Mouse (Mus musculus) megakaryocyte, embryonic 14.5 days (primary cell): ENCODE data around the gene Apol8. TPM values are rescaled to one million over a fixed set of nuclear protein-coding genes. Genes with fewer than 3 reads are reported as not detected.
"Not testable (repeated sequence)": the region's sequence is repeated elsewhere in the genome, so short reads cannot be mapped to it uniquely, and the experiment has no call there.

Experiments
- H3K27me3 ChIP-seq: replicated peaks from 2 replicates; pipeline ENCODE3; 2012; ENCODE audit warnings: inconsistent platforms
- H3K36me3 ChIP-seq: replicated peaks from 2 replicates; pipeline ENCODE3; 2012; ENCODE audit warnings: low read length, inconsistent platforms, mixed read lengths
- H3K4me1 ChIP-seq: 2 replicates; pipeline ENCODE4 v1.6.1; 2012; ENCODE audit warnings: inconsistent platforms
- H3K4me3 ChIP-seq: replicated peaks from 2 replicates; pipeline ENCODE3; 2012; ENCODE audit warnings: moderate library complexity, mild to moderate bottlenecking, inconsistent platforms
- H3K9me3 ChIP-seq: 2 replicates; pipeline ENCODE4 v1.6.1; 2012; ENCODE audit warnings: inconsistent platforms
- FLI1 ChIP-seq: IDR thresholded peaks from 2 replicates; pipeline ENCODE4 v1.6.1; 2012; ENCODE audit warnings: low read length, inconsistent platforms, mixed read lengths
- GATA1 ChIP-seq: IDR thresholded peaks from 3 replicates; pipeline ENCODE4 v1.6.1; 2012; ENCODE audit warnings: mixed read lengths, low read length, inconsistent platforms, borderline replicate concordance
- polyA plus RNA-seq: library from polyadenylated mRNA; stranded (reverse); fragments of >175 nt; gene quantifications from 2 replicates; pipeline ENCODE4 v1.2.3, GENCODE M21; 2012; ENCODE audit warnings: low replicate concordance; ENCODE audit not compliant: insufficient read depth

The Apol8 gene
- polyA plus RNA-seq, 1 experiment = 0.82 TPM

- Histone ChIP-seq H3K4me1 (peaks cover 42% of the 10 kb centered on the region), H3K9me3 (no peaks in the 10 kb centered on the region), H3K4me3 (no peak overlapping the region), H3K36me3 (peaks cover 27% of the 10 kb centered on the region), H3K27me3 (peaks cover 8% of the 10 kb centered on the region)
- TF ChIP-seq FLI1 (no peak), GATA1 (no peak)
Measured at GRCm38 (mm10) chr15:77756081-77756480, 722 bp downstream of the Apol8 start.

- H3K27me3 ChIP-seq = peaks cover 8% of the 10 kb centered on the region
- H3K4me1 ChIP-seq = peaks cover 39% of the 10 kb centered on the region
- TF ChIP-seq FLI1 (no peak), GATA1 (no peak)
- no peaks in the 10 kb centered on the region for H3K9me3 ChIP-seq
- H3K4me3 ChIP-seq = no peak overlapping the region
- H3K36me3 ChIP-seq = peaks cover 21% of the 10 kb centered on the region
Measured at GRCm38 (mm10) chr15:77755132-77755531, 1.7 kb downstream of the Apol8 start.

GRCm38 (mm10) chr15:77752443-77752842 is 4.4 kb downstream of the Apol8 start:
- peaks cover 38% of the 10 kb centered on the region for H3K4me1 ChIP-seq

GRCm38 (mm10) chr15:77750461-77750860 is 6.3 kb downstream of the Apol8 start:
- Histone ChIP-seq H3K4me1 (peaks cover 21% of the 10 kb centered on the region), H3K9me3 (peaks cover 15% of the 10 kb centered on the region), H3K27me3 (peaks cover 35% of the 10 kb centered on the region), H3K4me3 (no peak overlapping the region), H3K36me3 (peaks cover 27% of the 10 kb centered on the region)
- TF ChIP-seq FLI1 = no peak
- TF ChIP-seq GATA1 = no peak

More at GRCm38 (mm10) chr15:77752443-77752842, 4.4 kb downstream of the Apol8 start:
- Histone ChIP-seq H3K9me3 (peaks cover 15% of the 10 kb centered on the region), H3K36me3 (peaks cover 22% of the 10 kb centered on the region), H3K4me3 (no peak overlapping the region), H3K27me3 (peaks cover 21% of the 10 kb centered on the region)
- no peak for TF ChIP-seq GATA1
- no peak for TF ChIP-seq FLI1

GRCm38 (mm10) chr15:77749717-77750116 is 7.1 kb downstream of the Apol8 start:
- Histone ChIP-seq H3K36me3 (peaks cover 27% of the 10 kb centered on the region), H3K27me3 (peaks cover 39% of the 10 kb centered on the region), H3K4me1 (peaks cover 16% of the 10 kb centered on the region), H3K9me3 (peaks cover 15% of the 10 kb centered on the region), H3K4me3 (no peak overlapping the region)
- no peak for TF ChIP-seq GATA1
- no peak for TF ChIP-seq FLI1

- no peak for TF ChIP-seq GATA1
- TF ChIP-seq FLI1 = no peak
- Histone ChIP-seq H3K36me3 (peaks cover 27% of the 10 kb centered on the region), H3K4me3 (no peak overlapping the region), H3K27me3 (peaks cover 38% of the 10 kb centered on the region), H3K9me3 (peaks cover 15% of the 10 kb centered on the region), H3K4me1 (peaks cover 16% of the 10 kb centered on the region)
Measured at GRCm38 (mm10) chr15:77748414-77748813, 8.4 kb downstream of the Apol8 start.

- TF ChIP-seq GATA1 (no peak), FLI1 (no peak)
- peaks cover 5% of the 10 kb centered on the region for H3K4me1 ChIP-seq
- peaks cover 32% of the 10 kb centered on the region for H3K27me3 ChIP-seq
- peaks cover 19% of the 10 kb centered on the region for H3K9me3 ChIP-seq
- H3K36me3 ChIP-seq = peaks cover 27% of the 10 kb centered on the region
- H3K4me3 ChIP-seq = no peak overlapping the region
Measured at GRCm38 (mm10) chr15:77746326-77746725, 10.5 kb downstream of the Apol8 start.

GRCm38 (mm10) chr15:77745081-77745480 is 11.7 kb downstream of the Apol8 start:
- TF ChIP-seq GATA1 = no peak
- TF ChIP-seq FLI1 = no peak
- Histone ChIP-seq H3K4me3 (no peak overlapping the region), H3K36me3 (peaks cover 23% of the 10 kb centered on the region)

GRCm38 (mm10) chr15:77744632-77745031 is 12.2 kb downstream of the Apol8 start:
- H3K36me3 ChIP-seq = peaks cover 19% of the 10 kb centered on the region
- TF ChIP-seq GATA1 (no peak), FLI1 (no peak)
- H3K4me3 ChIP-seq = no peak overlapping the region
- peaks cover 29% of the 10 kb centered on the region for H3K27me3 ChIP-seq
- 0 out of 2 replicates have a peak, but pooled peaks cover 3% of the 10 kb centered on the region for H3K4me1 ChIP-seq
- H3K9me3 ChIP-seq = peaks cover 16% of the 10 kb centered on the region

More at GRCm38 (mm10) chr15:77745081-77745480, 11.7 kb downstream of the Apol8 start:
- Histone ChIP-seq H3K4me1 (0 out of 2 replicates have a peak, but pooled peaks cover 3% of the 10 kb centered on the region), H3K27me3 (peaks cover 32% of the 10 kb centered on the region), H3K9me3 (peaks cover 19% of the 10 kb centered on the region)

GRCm38 (mm10) chr15:77741556-77741955 is 15.2 kb downstream of the Apol8 start:
- H3K4me3 ChIP-seq, H3K9me3 ChIP-seq, H3K36me3 ChIP-seq, H3K4me1 ChIP-seq: not testable (repeated sequence)
- H3K27me3 ChIP-seq = peaks cover 16% of the 10 kb centered on the region

GRCm38 (mm10) chr15:77740511-77741297 is 16.1 kb downstream of the Apol8 start:
- H3K9me3 ChIP-seq = peaks cover 4% of the 10 kb centered on the region; the same call in 1 of the 2 replicates
- peaks cover 10% of the 10 kb centered on the region for H3K27me3 ChIP-seq
- no peaks in the 10 kb centered on the region for H3K36me3 ChIP-seq
- no peaks in the 10 kb centered on the region for H3K4me1 ChIP-seq
- TF ChIP-seq FLI1 (no peak), GATA1 (no peak)
- H3K4me3 ChIP-seq = no peak overlapping the region

GRCm38 (mm10) chr15:77733903-77734302 is 22.9 kb downstream of the Apol8 start:
- H3K27me3 ChIP-seq, H3K4me3 ChIP-seq, H3K9me3 ChIP-seq, H3K36me3 ChIP-seq, H3K4me1 ChIP-seq: not testable (repeated sequence)

- H3K4me3 ChIP-seq = not testable (repeated sequence)
Measured at GRCm38 (mm10) chr15:77733380-77733779, 23.4 kb downstream of the Apol8 start.

GRCm38 (mm10) chr15:77732851-77733250 is 24.0 kb downstream of the Apol8 start:
- not testable (repeated sequence) for H3K36me3 ChIP-seq, H3K4me3 ChIP-seq, H3K4me1 ChIP-seq, H3K27me3 ChIP-seq, H3K9me3 ChIP-seq

More at GRCm38 (mm10) chr15:77733380-77733779, 23.4 kb downstream of the Apol8 start:
- not testable (repeated sequence) for H3K9me3 ChIP-seq, H3K4me1 ChIP-seq, H3K27me3 ChIP-seq, H3K36me3 ChIP-seq
